Mouse (Mus musculus) E14TG2a.4 (cell line): ENCODE measurements around the gene Gm45062.

Source experiments
- H3K27me3 ChIP-seq: 2 replicates; pipeline ENCODE4 v1.6.1; 2014; ENCODE audit warnings: low read length, control low read depth; ENCODE audit not compliant: insufficient read depth
- H3K36me3 ChIP-seq: 2 replicates; pipeline ENCODE4 v1.6.1; 2014; ENCODE audit warnings: low read length, control low read depth; ENCODE audit not compliant: insufficient read depth
- H3K4me1 ChIP-seq: replicated peaks from 2 replicates; pipeline ENCODE4 v1.6.1; 2014; ENCODE audit warnings: low read depth, low read length, control low read depth
- H3K4me3 ChIP-seq: replicated peaks from 2 replicates; pipeline ENCODE4 v1.5.1; 2014; ENCODE audit warnings: mild to moderate bottlenecking, low read length
- H3K9me3 ChIP-seq: 2 replicates; pipeline ENCODE4 v1.6.1; 2014; ENCODE audit warnings: low read length, control low read depth
- CTCF ChIP-seq: conservative IDR thresholded peaks from 2 replicates; pipeline ENCODE4 v1.5.1; 2014; ENCODE audit warnings: low read length
- NANOG ChIP-seq: IDR thresholded peaks from 2 replicates; pipeline ENCODE4 v1.6.1; 2014; ENCODE audit warnings: borderline replicate concordance, low read length, mixed read lengths
- POU5F1 ChIP-seq: IDR thresholded peaks from 2 replicates; pipeline ENCODE4 v1.6.1; 2014; ENCODE audit warnings: low read length, borderline replicate concordance

The Gm45062 gene

DNA sequence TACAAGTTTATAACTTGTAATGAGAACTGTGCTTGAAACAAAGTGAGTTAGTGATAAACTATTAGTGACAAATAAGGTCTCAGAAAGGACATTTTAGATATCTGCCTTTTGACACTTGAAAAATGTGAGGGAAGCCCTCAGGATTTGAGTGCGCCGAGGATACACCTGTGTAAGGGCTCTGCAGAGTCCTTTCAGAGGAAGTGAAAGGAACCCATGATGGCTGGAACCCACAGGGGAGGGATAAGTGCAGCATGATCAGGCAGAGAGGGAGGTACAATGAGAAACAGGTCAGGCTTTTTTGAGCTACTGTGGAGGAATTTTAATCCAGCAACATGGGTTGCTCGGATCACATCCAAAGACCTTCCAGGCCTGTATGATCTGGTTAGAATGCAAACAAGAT, 239.7 kb downstream of the Gm45062 start:
- Histone ChIP-seq H3K27me3 (0 out of 2 replicates have a peak, but pooled peaks cover 4% of the 10 kb centered on the region), H3K36me3 (no peaks in the 10 kb centered on the region), H3K9me3 (no peaks in the 10 kb centered on the region), H3K4me3 (no peak overlapping the region), H3K4me1 (no peaks in the 10 kb centered on the region)
- TF ChIP-seq CTCF (no peak), POU5F1 (no peak), NANOG (no peak)

- H3K27me3 ChIP-seq: 0 out of 2 replicates have a peak, but pooled peaks cover 4% of the 10 kb centered on the region
- TF ChIP-seq POU5F1 (no peak), CTCF (no peak), NANOG (no peak)
- H3K9me3 ChIP-seq: no peaks in the 10 kb centered on the region
- no peak overlapping the region for H3K4me3 ChIP-seq
- no peaks in the 10 kb centered on the region for H3K36me3 ChIP-seq
- peaks cover 7% of the 10 kb centered on the region; the same call in 1 of the 2 replicates for H3K4me1 ChIP-seq
Observed at GRCm38 (mm10) chr6:8503953-8504352, 244.7 kb downstream of the Gm45062 start.

DNA sequence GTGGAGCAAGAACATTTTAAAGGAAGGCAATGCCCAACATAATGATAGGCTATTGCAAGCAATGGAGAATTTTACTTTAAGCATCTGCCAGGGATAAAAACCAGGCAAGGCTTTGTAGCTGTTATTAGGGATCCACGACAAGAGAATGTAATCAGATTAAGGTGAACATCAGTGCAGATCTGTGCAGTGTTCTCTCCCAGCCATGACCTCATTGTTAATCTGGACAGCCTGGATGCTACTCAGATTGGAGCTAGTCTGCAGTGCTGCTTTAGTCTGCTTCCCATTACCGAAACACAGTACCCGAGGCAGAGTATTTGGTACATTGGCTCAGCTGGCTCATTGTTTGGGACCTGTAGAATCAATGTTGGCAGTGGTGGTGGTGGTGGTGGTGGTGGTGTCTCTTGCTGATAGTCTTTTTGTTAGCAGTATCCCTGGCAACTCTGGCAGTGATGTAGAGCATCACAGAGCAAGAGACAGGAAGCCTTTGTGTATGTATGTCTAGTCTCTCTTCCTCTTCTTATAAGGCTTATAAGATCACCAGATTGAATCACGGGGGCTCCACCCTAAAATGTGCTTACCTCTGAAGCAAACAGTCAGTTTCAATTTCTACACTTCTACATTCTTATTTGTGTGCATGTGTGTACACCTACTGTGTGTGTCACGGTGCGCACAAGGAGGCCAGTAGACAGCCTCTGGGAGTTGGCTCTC, 245.4 kb downstream of the Gm45062 start:
- Histone ChIP-seq H3K4me1 (peaks cover 7% of the 10 kb centered on the region; the same call in 1 of the 2 replicates), H3K9me3 (no peaks in the 10 kb centered on the region), H3K4me3 (no peak overlapping the region), H3K27me3 (0 out of 2 replicates have a peak, but pooled peaks cover 4% of the 10 kb centered on the region), H3K36me3 (no peaks in the 10 kb centered on the region)
- no peak for TF ChIP-seq NANOG
- no peak for TF ChIP-seq POU5F1
- TF ChIP-seq CTCF: no peak

GRCm38 (mm10) chr6:8506631-8507030, 247.4 kb downstream of the Gm45062 start:
- TF ChIP-seq NANOG: no peak
- no peak for TF ChIP-seq POU5F1
- no peak for TF ChIP-seq CTCF
- H3K9me3 ChIP-seq: no peaks in the 10 kb centered on the region
- H3K4me3 ChIP-seq: no peak overlapping the region

GRCm38 (mm10) chr6:8508883-8509536, 249.8 kb downstream of the Gm45062 start:
- H3K36me3 ChIP-seq: no peaks in the 10 kb centered on the region
- no peaks in the 10 kb centered on the region for H3K9me3 ChIP-seq
- H3K4me1 ChIP-seq: peaks cover 18% of the 10 kb centered on the region
- peak overlapping the region; percentile 87 for H3K4me3 ChIP-seq
- H3K27me3 ChIP-seq: peaks cover 15% of the 10 kb centered on the region
- TF ChIP-seq NANOG (no peak), CTCF (no peak), POU5F1 (no peak)

More at GRCm38 (mm10) chr6:8506631-8507030, 247.4 kb downstream of the Gm45062 start:
- peaks cover 18% of the 10 kb centered on the region for H3K27me3 ChIP-seq
- peaks cover 18% of the 10 kb centered on the region for H3K4me1 ChIP-seq
- no peaks in the 10 kb centered on the region for H3K36me3 ChIP-seq

GRCm38 (mm10) chr6:8509551-8509950, 250.3 kb downstream of the Gm45062 start, which contains the start of gene Glcci1:
Gene Glcci1, plus strand, starts transcription at chr6:8509600.
- H3K9me3 ChIP-seq: no peaks in the 10 kb centered on the region
- H3K27me3 ChIP-seq: peaks cover 15% of the 10 kb centered on the region
- TF ChIP-seq NANOG: no peak
- TF ChIP-seq CTCF: no peak
- TF ChIP-seq POU5F1: no peak
- no peaks in the 10 kb centered on the region for H3K36me3 ChIP-seq
- H3K4me3 ChIP-seq: peak within 1 kb of the TSS; percentile 87
- peaks cover 18% of the 10 kb centered on the region for H3K4me1 ChIP-seq

- Histone ChIP-seq H3K27me3 (peaks cover 15% of the 10 kb centered on the region), H3K4me1 (peaks cover 18% of the 10 kb centered on the region), H3K4me3 (peak overlapping the region; percentile 87), H3K36me3 (no peaks in the 10 kb centered on the region), H3K9me3 (no peaks in the 10 kb centered on the region)
- TF ChIP-seq POU5F1: no peak
Observed at GRCm38 (mm10) chr6:8509961-8510863, 251.0 kb downstream of the Gm45062 start.

- H3K9me3 ChIP-seq: no peaks in the 10 kb centered on the region
- TF ChIP-seq NANOG (no peak), POU5F1 (no peak), CTCF (no peak)
- H3K4me1 ChIP-seq: peaks cover 18% of the 10 kb centered on the region
- no peaks in the 10 kb centered on the region for H3K36me3 ChIP-seq
- peak overlapping the region; percentile 87 for H3K4me3 ChIP-seq
- H3K27me3 ChIP-seq: peaks cover 15% of the 10 kb centered on the region
Observed at GRCm38 (mm10) chr6:8510864-8511428, 251.7 kb downstream of the Gm45062 start.
